Comparison of ENCODE assay signal across 10 mouse cellular contexts in the genomic region with DNA sequence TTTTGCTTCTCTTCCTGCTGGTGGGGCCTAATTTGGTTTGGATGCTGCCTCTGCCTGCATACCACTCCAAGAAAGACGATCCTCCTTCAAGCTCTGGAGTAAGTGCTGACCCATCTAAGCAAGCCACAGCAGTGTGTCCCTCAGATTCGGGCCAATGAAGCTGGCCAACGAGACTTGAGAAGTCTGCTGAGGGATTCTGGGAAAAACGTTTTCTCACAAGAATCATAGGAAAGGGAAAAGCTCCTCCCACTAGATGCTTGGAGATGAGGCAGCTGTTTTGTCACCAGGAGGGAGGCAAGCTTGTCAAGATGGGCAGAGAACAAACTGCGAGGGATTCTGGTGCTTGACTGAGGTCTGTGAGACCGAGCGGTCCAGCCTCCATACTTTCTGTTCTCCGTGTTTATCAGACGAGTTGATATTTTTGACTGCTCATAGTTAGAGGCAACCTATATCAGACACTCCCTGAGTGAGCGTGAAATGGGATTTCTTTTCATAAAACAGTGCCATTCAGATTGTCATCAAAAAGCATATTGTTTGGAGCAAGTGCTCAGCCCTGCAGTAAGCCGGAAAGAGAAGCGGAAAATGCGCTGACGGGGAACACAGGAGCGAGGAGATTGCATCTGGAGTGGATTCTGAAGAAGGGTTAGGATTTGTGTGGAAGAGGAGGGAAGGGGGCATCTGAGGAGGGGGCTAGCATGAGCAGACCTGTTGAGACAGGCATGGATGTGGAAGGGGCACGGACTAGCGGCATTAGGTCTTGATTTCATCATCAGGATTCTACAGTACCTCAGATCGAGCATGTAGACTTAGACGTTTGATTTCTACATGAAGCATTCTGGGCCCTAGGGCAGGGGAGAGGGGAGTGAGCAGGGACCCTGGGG. TPM values are rescaled to one million over a fixed set of nuclear protein-coding genes. Genes with fewer than 3 reads are reported as not detected.
DNase-seq lines count a peak whose midpoint lies in the region; ATAC-seq and TF ChIP-seq lines count a peak whose summit lies in the region.
"Had no signal": no experiment of that assay in that cellular context is flagged by ENCODE, and none has a peak within 500 bp of the region (broad histone marks: within the 10 kb centered on the region; RNA-seq: fewer than 3 reads in every experiment).

No protein-coding gene starts in this region.

- 60% methylated on average over 19 of the region's 19 CpGs for WGBS in lung, embryonic 16.5 days
- WGBS in lung, postnatal 0 days: 62% methylated on average over 19 of the region's 19 CpGs
- WGBS in heart, embryonic 12.5 days: 51% methylated on average over 19 of the region's 19 CpGs
- WGBS in limb, embryonic 13.5 days: 50% methylated on average over 19 of the region's 19 CpGs
- 58% methylated on average over 19 of the region's 19 CpGs for WGBS in stomach, embryonic 16.5 days

- no peak for TF ChIP-seq EP300 in lung, postnatal 0 days (IDR thresholded peaks at IDR 0.05)

- no peak overlapping the region for H3K4me2 ChIP-seq in lung, embryonic 16.5 days (ENCODE audit: low read depth, low read length)
- no peak overlapping the region for H3K4me2 ChIP-seq in lung, postnatal 0 days (replicated peaks; ENCODE audit: low read depth, low read length)
- H3K4me2 ChIP-seq in heart, embryonic 12.5 days: no peak overlapping the region
- H3K4me2 ChIP-seq in limb, embryonic 13.5 days (replicated peaks): peak overlapping the region; percentile 50; the same call in 1 of the 2 replicates
- no peak overlapping the region for H3K4me2 ChIP-seq in stomach, embryonic 16.5 days (ENCODE audit: low read depth, low read length)

- no peaks in the 10 kb centered on the region for H3K36me3 ChIP-seq in lung, embryonic 16.5 days (ENCODE audit: control insufficient read depth, insufficient read depth, low read length)
- no peaks in the 10 kb centered on the region for H3K36me3 ChIP-seq in lung, postnatal 0 days (ENCODE audit: insufficient read depth, low read length)
- H3K36me3 ChIP-seq in heart, embryonic 12.5 days: no peaks in the 10 kb centered on the region
- H3K36me3 ChIP-seq in limb, embryonic 13.5 days: no peaks in the 10 kb centered on the region
- H3K36me3 ChIP-seq in stomach, embryonic 16.5 days (ENCODE audit: control insufficient read depth, insufficient read depth, low read length): no peaks in the 10 kb centered on the region

- no peak for TF ChIP-seq CTCF in lung, postnatal 0 days (IDR thresholded peaks at IDR 0.05)

- peak overlapping the region; percentile 34; the same call in 1 of the 2 replicates for H3K27ac ChIP-seq in lung, embryonic 16.5 days (ENCODE audit: low read length)
- no peak overlapping the region for H3K27ac ChIP-seq in lung, postnatal 0 days (ENCODE audit: low read length)
- peak overlapping the region; percentile 81; the same call in 1 of the 2 replicates for H3K27ac ChIP-seq in heart, embryonic 12.5 days (ENCODE audit: poor library complexity, severe bottlenecking)
- peak overlapping the region; percentile 99 for H3K27ac ChIP-seq in limb, embryonic 13.5 days
- H3K27ac ChIP-seq in stomach, embryonic 16.5 days (ENCODE audit: low read length): peak overlapping the region; percentile 63

- no peak overlapping the region for H3K9ac ChIP-seq in lung, embryonic 16.5 days (ENCODE audit: low read length)
- H3K9ac ChIP-seq in lung, postnatal 0 days (replicated peaks; ENCODE audit: low read depth): no peak overlapping the region
- 0 out of 2 replicates have a peak overlapping the region, but pooled peaks have one; percentile 15 for H3K9ac ChIP-seq in heart, embryonic 12.5 days
- 0 out of 2 replicates have a peak overlapping the region, but pooled peaks have one; percentile 19 for H3K9ac ChIP-seq in limb, embryonic 13.5 days
- H3K9ac ChIP-seq in stomach, embryonic 16.5 days (ENCODE audit: low read length): no peak overlapping the region

- H3K27me3 ChIP-seq in lung, embryonic 16.5 days (ENCODE audit: control insufficient read depth, insufficient read depth, low read depth, low read length): no peaks in the 10 kb centered on the region
- H3K27me3 ChIP-seq in lung, postnatal 0 days (replicated peaks; ENCODE audit: insufficient read depth, low read length): no peaks in the 10 kb centered on the region
- no peaks in the 10 kb centered on the region for H3K27me3 ChIP-seq in heart, embryonic 12.5 days (replicated peaks)
- no peaks in the 10 kb centered on the region for H3K27me3 ChIP-seq in limb, embryonic 13.5 days
- no peaks in the 10 kb centered on the region for H3K27me3 ChIP-seq in stomach, embryonic 16.5 days (ENCODE audit: control insufficient read depth, insufficient read depth, low read length)

- peaks cover 65% of the 10 kb centered on the region for H3K4me1 ChIP-seq in lung, embryonic 16.5 days (replicated peaks; ENCODE audit: control insufficient read depth, insufficient read depth, low read length)
- peaks cover 19% of the 10 kb centered on the region for H3K4me1 ChIP-seq in lung, postnatal 0 days (ENCODE audit: insufficient read depth, low read depth, low read length)
- H3K4me1 ChIP-seq in heart, embryonic 12.5 days (replicated peaks): peaks cover 88% of the 10 kb centered on the region
- peaks cover 100% of the 10 kb centered on the region for H3K4me1 ChIP-seq in limb, embryonic 13.5 days
- H3K4me1 ChIP-seq in stomach, embryonic 16.5 days (ENCODE audit: control insufficient read depth, insufficient read depth, low read length): peaks cover 66% of the 10 kb centered on the region

- no peaks in the 10 kb centered on the region for H3K9me3 ChIP-seq in lung, embryonic 16.5 days (ENCODE audit: control insufficient read depth, low read length)
- no peaks in the 10 kb centered on the region for H3K9me3 ChIP-seq in lung, postnatal 0 days (ENCODE audit: low read length)
- no peaks in the 10 kb centered on the region for H3K9me3 ChIP-seq in heart, embryonic 12.5 days (replicated peaks)
- H3K9me3 ChIP-seq in limb, embryonic 13.5 days: no peaks in the 10 kb centered on the region
- no peaks in the 10 kb centered on the region for H3K9me3 ChIP-seq in stomach, embryonic 16.5 days (replicated peaks; ENCODE audit: control insufficient read depth, low read length)

- H3K4me3 ChIP-seq in lung, embryonic 16.5 days (ENCODE audit: low read length): no peak overlapping the region
- no peak overlapping the region for H3K4me3 ChIP-seq in lung, postnatal 0 days (ENCODE audit: low read depth, low read length)
- no peak overlapping the region for H3K4me3 ChIP-seq in heart, embryonic 12.5 days
- H3K4me3 ChIP-seq in limb, embryonic 13.5 days: no peak overlapping the region
- H3K4me3 ChIP-seq in stomach, embryonic 16.5 days (replicated peaks; ENCODE audit: low read length): no peak overlapping the region

- ATAC-seq in lung, embryonic 16.5 days (ENCODE audit: low read depth): no peak
- no peak for ATAC-seq in lung, postnatal 0 days
- ATAC-seq in heart, embryonic 12.5 days (ENCODE audit: insufficient number of reproducible peaks, low FRiP score): no peak
- no peak for ATAC-seq in limb, embryonic 13.5 days (ENCODE audit: low FRiP score, low read depth)
- peak; percentile 15; the same call in 1 of the 2 replicates for ATAC-seq in stomach, embryonic 16.5 days (ENCODE audit: insufficient read depth, low FRiP score)

- DNase-seq in lung, postnatal 0 days (ENCODE audit: low spot score): no peak
- no peak for DNase-seq in right cerebral cortex, postnatal 25 days
- no peak for DNase-seq in urinary bladder, postnatal 36 days (ENCODE audit: low spot score in 2 of 2)
- no peak for DNase-seq in cerebellum, adult 8-10 months
- DNase-seq: adrenal gland, postnatal 25 days; kidney, adult 18-20 months had no signal

RNA-seq across cellular contexts. Expression of a gene that starts 17.0 kb away (rescaled TPM):
- polyA plus RNA-seq in lung, embryonic 16.5 days (2015; fragmentation: Nextera tagmentation; extraction: Ambion mirVana): 40.5 and 40.6 TPM in 2 replicates
- 16.9 and 17.8 TPM in 2 replicates for polyA plus RNA-seq in lung, postnatal 0 days (2015; fragmentation: Nextera tagmentation; extraction: Ambion mirVana)
- 46.6 and 46.8 TPM in 2 replicates for polyA plus RNA-seq in heart, embryonic 12.5 days (2016; fragmentation: Nextera tagmentation; extraction: Ambion mirVana)
- polyA plus RNA-seq in limb, embryonic 13.5 days (2015; fragmentation: Nextera tagmentation; extraction: Ambion mirVana): 93.6 and 96.5 TPM in 2 replicates
- polyA plus RNA-seq in stomach, embryonic 16.5 days (2015; fragmentation: Nextera tagmentation; extraction: Ambion mirVana): 35.3 and 36.7 TPM in 2 replicates

Comparison
In these comparisons a context has a peak if more than half of its experiments do, and no peak if none do; other contexts are left out.
1. H3K9ac ChIP-seq: peak in heart, embryonic 12.5 days (single experiment) and limb, embryonic 13.5 days (single experiment); none in lung, embryonic 16.5 days (single experiment), lung, postnatal 0 days (single experiment) and stomach, embryonic 16.5 days (single experiment).